Comparison of ENCODE assay signal across 32 mouse cellular contexts in the genomic region with DNA sequence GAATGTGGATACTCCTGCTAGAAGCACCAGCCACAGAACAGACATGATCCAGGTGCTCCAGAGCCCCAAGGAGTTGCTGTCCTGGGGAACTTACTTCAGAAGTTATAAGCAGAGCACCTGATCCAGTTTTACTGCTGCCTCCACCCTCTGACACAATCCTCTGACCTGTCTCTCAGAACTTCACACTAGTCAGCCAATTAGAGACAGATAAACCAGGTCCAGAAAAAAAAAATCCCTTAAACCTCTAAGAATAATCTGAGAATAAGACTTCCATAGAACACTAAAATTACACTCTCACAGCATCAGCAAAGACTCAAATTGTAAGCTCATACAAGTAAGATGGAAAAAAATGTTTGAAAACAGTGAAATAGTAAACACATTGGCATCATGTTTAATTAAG. TPM values are rescaled to one million over a fixed set of nuclear protein-coding genes. Genes with fewer than 3 reads are reported as not detected.
"Had no signal": no experiment of that assay in that cellular context is flagged by ENCODE, and none has a peak within 500 bp of the region (broad histone marks: within the 10 kb centered on the region; RNA-seq: fewer than 3 reads in every experiment).

A gene (minus strand): TSS at position 101 of the 400 bp plus-strand sequence.

- H3K4me1 ChIP-seq: limb, embryonic 10.5 days; limb, embryonic 12.5 days; limb, embryonic 13.5 days; limb, embryonic 15.5 days; liver, embryonic 12.5 days; liver, embryonic 13.5 days; liver, embryonic 15.5 days; lung, embryonic 15.5 days; megakaryocyte, embryonic 14.5 days; midbrain, embryonic 10.5 days; midbrain, embryonic 12.5 days; midbrain, embryonic 13.5 days; midbrain, embryonic 15.5 days; neural tube, embryonic 12.5 days had no signal

- ATAC-seq: liver, embryonic 12.5 days; liver, postnatal 0 days; lung, postnatal 0 days; midbrain, embryonic 13.5 days; midbrain, embryonic 15.5 days; midbrain, embryonic 16.5 days had no signal

- H3K9me3 ChIP-seq: limb, embryonic 10.5 days; limb, embryonic 12.5 days; limb, embryonic 13.5 days; limb, embryonic 15.5 days; liver, embryonic 12.5 days; liver, embryonic 13.5 days; liver, embryonic 15.5 days; lung, embryonic 15.5 days; megakaryocyte, embryonic 14.5 days; midbrain, embryonic 10.5 days; midbrain, embryonic 12.5 days; midbrain, embryonic 13.5 days; midbrain, embryonic 15.5 days; neural tube, embryonic 12.5 days had no signal

- H3K9ac ChIP-seq: limb, embryonic 12.5 days; limb, embryonic 13.5 days; limb, embryonic 15.5 days; liver, embryonic 12.5 days; liver, embryonic 13.5 days; liver, embryonic 14.5 days; liver, embryonic 15.5 days; liver, postnatal 0 days; lung, embryonic 14.5 days; lung, embryonic 15.5 days; midbrain, embryonic 12.5 days; midbrain, embryonic 13.5 days; midbrain, embryonic 15.5 days; neural tube, embryonic 12.5 days had no signal

- H3K4me3 ChIP-seq: limb, embryonic 10.5 days; limb, embryonic 12.5 days; limb, embryonic 13.5 days; limb, embryonic 15.5 days; liver, embryonic 12.5 days; liver, embryonic 13.5 days; liver, embryonic 15.5 days; lung, embryonic 15.5 days; megakaryocyte, embryonic 14.5 days; midbrain, embryonic 10.5 days; midbrain, embryonic 12.5 days; midbrain, embryonic 13.5 days; midbrain, embryonic 15.5 days; myocyte; neural tube, embryonic 12.5 days had no signal

- H3K27me3 ChIP-seq: limb, embryonic 12.5 days; limb, embryonic 13.5 days; limb, embryonic 15.5 days; liver, embryonic 12.5 days; liver, embryonic 13.5 days; liver, embryonic 15.5 days; lung, embryonic 15.5 days; midbrain, embryonic 12.5 days; midbrain, embryonic 13.5 days; midbrain, embryonic 15.5 days; neural tube, embryonic 12.5 days had no signal

- H3K36me3 ChIP-seq: limb, embryonic 10.5 days; limb, embryonic 12.5 days; limb, embryonic 13.5 days; limb, embryonic 15.5 days; liver, embryonic 12.5 days; liver, embryonic 13.5 days; liver, embryonic 15.5 days; lung, embryonic 15.5 days; midbrain, embryonic 10.5 days; midbrain, embryonic 12.5 days; midbrain, embryonic 13.5 days; midbrain, embryonic 15.5 days; neural tube, embryonic 12.5 days had no signal

- H3K27ac ChIP-seq: limb, embryonic 10.5 days; limb, embryonic 12.5 days; limb, embryonic 13.5 days; limb, embryonic 15.5 days; liver, embryonic 12.5 days; liver, embryonic 13.5 days; liver, embryonic 14.5 days; liver, embryonic 15.5 days; lung, embryonic 15.5 days; macrophage; midbrain, embryonic 10.5 days; midbrain, embryonic 12.5 days; midbrain, embryonic 13.5 days; midbrain, embryonic 15.5 days; neural tube, embryonic 12.5 days had no signal

- H3K4me2 ChIP-seq: limb, embryonic 12.5 days; limb, embryonic 13.5 days; limb, embryonic 15.5 days; liver, embryonic 11.5 days; liver, embryonic 12.5 days; liver, embryonic 13.5 days; liver, embryonic 15.5 days; lung, embryonic 14.5 days; lung, embryonic 15.5 days; midbrain, embryonic 11.5 days; midbrain, embryonic 12.5 days; midbrain, embryonic 13.5 days; midbrain, embryonic 15.5 days; neural tube, embryonic 12.5 days had no signal

RNA-seq across cellular contexts. Expression of the gene that starts here (rescaled TPM):
- polyA plus RNA-seq: limb, embryonic 10.5 days; limb, embryonic 11.5 days; limb, embryonic 12.5 days; limb, embryonic 13.5 days; limb, embryonic 14.5 days; liver, adult 2 months; liver, embryonic 11.5 days; liver, embryonic 12.5 days; liver, embryonic 13.5 days; liver, embryonic 14.5 days; liver, embryonic 15.5 days; liver, embryonic 16.5 days; liver, postnatal 0 days; lung, adult 2 months; lung, embryonic 14.5 days; lung, embryonic 15.5 days; lung, embryonic 16.5 days; lung, postnatal 0 days; macrophage; midbrain, embryonic 10.5 days; midbrain, embryonic 11.5 days; midbrain, embryonic 12.5 days; midbrain, embryonic 13.5 days; midbrain, embryonic 14.5 days; midbrain, embryonic 15.5 days; midbrain, embryonic 16.5 days; midbrain, postnatal 0 days; myocyte; neural tube, embryonic 11.5 days; neural tube, embryonic 12.5 days had no signal
